Mouse (Mus musculus) myocyte (in vitro differentiated cells): ENCODE data around the gene Pcbp3.

Experiments used
- MAX ChIP-seq: IDR thresholded peaks from one replicate; pipeline ENCODE4 v1.6.1; 2011; ENCODE audit warnings: low read depth, mild to moderate bottlenecking, control low read depth
- MYOD1 ChIP-seq, 3 experiments: IDR thresholded peaks; one replicate each; pipeline ENCODE4 v1.6.1; 2011; ENCODE audit warnings: control low read depth in 2 of 3, low read depth in 2 of 3, mild to moderate bottlenecking in 2 of 3, moderate library complexity in 1 of 3; ENCODE audit not compliant: insufficient read length in 2 of 3, control insufficient read depth in 1 of 3
- POLR2A ChIP-seq: IDR thresholded peaks from one replicate; pipeline ENCODE4 v1.6.1; 2011; ENCODE audit warnings: low read depth, mild to moderate bottlenecking, control low read depth, moderate library complexity; ENCODE audit not compliant: insufficient read length

GRCm38 (mm10) chr10:77008109-77008561, 46.4 kb upstream of the Pcbp3 start:
- TF ChIP-seq POLR2A (no peak), MAX (no peak), MYOD1 (IDR thresholded peaks at IDR 0.05; ENCODE audit: control insufficient read depth in 1 of 3, insufficient read length in 2 of 3, low read depth in 2 of 3) (no peak)
